Mouse (Mus musculus) liver, postnatal 0 days (tissue): ENCODE measurements around the gene Atp1a4.

Experiments used
- CTCF ChIP-seq: sonication (generic); IDR thresholded peaks from 2 replicates; pipeline ENCODE4 v1.5.1; 2016; ENCODE audit warnings: antibody characterized with exemption, low read depth
- EP300 ChIP-seq: IDR thresholded peaks from 2 replicates; pipeline ENCODE4 v1.6.1; 2016; ENCODE audit warnings: antibody characterized with exemption, low read depth, mild to moderate bottlenecking

- TF ChIP-seq EP300 (no peak), CTCF (no peak)
Observed at GRCm38 (mm10) chr1:172202894-172203522, 55.2 kb downstream of the Atp1a4 start.
